10 mouse cellular contexts compared by ENCODE assay signal in genomic region chr2:65690456-65691184, GRCm38 (mm10).
DNase-seq lines count a peak whose midpoint lies in the region; ATAC-seq and TF ChIP-seq lines count a peak whose summit lies in the region.
"Had no signal": no experiment of that assay in that cellular context is flagged by ENCODE, and none has a peak within 500 bp of the region (broad histone marks: within the 10 kb centered on the region; RNA-seq: fewer than 3 reads in every experiment).

No protein-coding gene starts in this region.

- H3K27me3 ChIP-seq in forebrain, postnatal 0 days (ENCODE audit: insufficient read depth, low read length) = no peaks in the 10 kb centered on the region
- no peaks in the 10 kb centered on the region for H3K27me3 ChIP-seq in intestine, postnatal 0 days (replicated peaks; ENCODE audit: control insufficient read depth, insufficient read depth, low read length)
- H3K27me3 ChIP-seq: midbrain, embryonic 12.5 days had no signal

- H3K36me3 ChIP-seq in forebrain, postnatal 0 days (ENCODE audit: insufficient read depth) = peaks cover 15% of the 10 kb centered on the region
- no peaks in the 10 kb centered on the region for H3K36me3 ChIP-seq in intestine, postnatal 0 days (ENCODE audit: control insufficient read depth, insufficient read depth)
- H3K36me3 ChIP-seq: midbrain, embryonic 12.5 days had no signal

- DNase-seq in Muller cell, postnatal 12 days (ENCODE audit: inconsistent ontology term) = peak; percentile 42
- peak; percentile 62 for DNase-seq in brain, embryonic 18.5 days (ENCODE audit: low read depth, low spot score)
- peak; percentile 81 for DNase-seq in forebrain, postnatal 0 days
- DNase-seq in left cerebral cortex, adult 9 months (ENCODE audit: low spot score in 2 of 2) = peak; percentile 44 to 81
- no peak for DNase-seq in urinary bladder, adult 18-20 months (ENCODE audit: low spot score in 2 of 2)
- no peak for DNase-seq in adipocyte (ENCODE audit: low spot score)
- DNase-seq in urinary bladder, postnatal 25 days (ENCODE audit: low spot score) = no peak
- DNase-seq: lung, adult 18-20 months had no signal

- peak; percentile 95 for ATAC-seq in forebrain, postnatal 0 days
- no peak for ATAC-seq in intestine, postnatal 0 days

- no peaks in the 10 kb centered on the region for H3K4me1 ChIP-seq in forebrain, postnatal 0 days (ENCODE audit: insufficient read depth)
- H3K4me1 ChIP-seq in intestine, postnatal 0 days (replicated peaks; ENCODE audit: control insufficient read depth, insufficient read depth, low read length) = no peaks in the 10 kb centered on the region
- H3K4me1 ChIP-seq: midbrain, embryonic 12.5 days had no signal

- WGBS in forebrain, postnatal 0 days = 63% methylated on average over 6 of the region's 6 CpGs
- WGBS in intestine, postnatal 0 days = 82% methylated on average over 6 of the region's 6 CpGs

- no peak overlapping the region for H3K4me3 ChIP-seq in forebrain, postnatal 0 days (ENCODE audit: low read depth, low read length)
- H3K4me3 ChIP-seq in intestine, postnatal 0 days (ENCODE audit: low read depth, low read length) = no peak overlapping the region
- H3K4me3 ChIP-seq: midbrain, embryonic 12.5 days had no signal

- no peaks in the 10 kb centered on the region for H3K9me3 ChIP-seq in forebrain, postnatal 0 days (ENCODE audit: low read length)
- no peaks in the 10 kb centered on the region for H3K9me3 ChIP-seq in intestine, postnatal 0 days (ENCODE audit: control insufficient read depth)
- H3K9me3 ChIP-seq: midbrain, embryonic 12.5 days had no signal

- no peak overlapping the region for H3K9ac ChIP-seq in forebrain, postnatal 0 days
- H3K9ac ChIP-seq in intestine, postnatal 0 days (ENCODE audit: low read depth, low read length) = no peak overlapping the region
- H3K9ac ChIP-seq: midbrain, embryonic 12.5 days had no signal

- TF ChIP-seq CTCF in forebrain, postnatal 0 days (IDR thresholded peaks at IDR 0.05; ENCODE audit: low read depth) = no peak
- TF ChIP-seq CTCF in intestine, postnatal 0 days (IDR thresholded peaks at IDR 0.05; ENCODE audit: low read depth) = no peak

- peak overlapping the region; percentile 66 for H3K27ac ChIP-seq in forebrain, postnatal 0 days (ENCODE audit: low read depth, low read length)
- H3K27ac ChIP-seq in intestine, postnatal 0 days (ENCODE audit: low read depth, low read length) = no peak overlapping the region
- H3K27ac ChIP-seq: midbrain, embryonic 12.5 days had no signal

- H3K4me2 ChIP-seq in forebrain, postnatal 0 days (ENCODE audit: low read depth) = no peak overlapping the region
- H3K4me2 ChIP-seq in intestine, postnatal 0 days (replicated peaks; ENCODE audit: low read depth) = no peak overlapping the region
- H3K4me2 ChIP-seq: midbrain, embryonic 12.5 days had no signal

Comparison
In these comparisons a context has a peak if more than half of its experiments do, and no peak if none do; other contexts are left out.
1. DNase-seq: peak in Muller cell, postnatal 12 days (single experiment), brain, embryonic 18.5 days (single experiment), forebrain, postnatal 0 days (single experiment) and left cerebral cortex, adult 9 months (2 of 2); none in urinary bladder, adult 18-20 months (0 of 2), adipocyte (single experiment) and urinary bladder, postnatal 25 days (single experiment).